ENCODE assay signal across 8 mouse cellular contexts in genomic region chr2:156420327-156420693, GRCm38 (mm10). TPM values are rescaled to one million over a fixed set of nuclear protein-coding genes. Genes with fewer than 3 reads are reported as not detected.
DNase-seq lines count a peak whose midpoint lies in the region; ATAC-seq and TF ChIP-seq lines count a peak whose summit lies in the region.

No protein-coding gene starts in this region.

- H3K4me2 ChIP-seq in lung, embryonic 14.5 days = peak overlapping the region; percentile 97
- H3K4me2 ChIP-seq in intestine, embryonic 14.5 days (ENCODE audit: low read length) = peak overlapping the region; percentile 98
- peak overlapping the region; percentile 69 for H3K4me2 ChIP-seq in myocyte (ENCODE audit: low read depth)

- no peak for DNase-seq in lung, embryonic 14.5 days
- no peak for DNase-seq in lung, postnatal 10 days
- DNase-seq in forebrain, embryonic 10.5 days (ENCODE audit: extremely low spot score, low spot score) = no peak
- peak; percentile 68 for DNase-seq in intestine, embryonic 14.5 days (ENCODE audit: low spot score)
- no peak for DNase-seq in layer of hippocampus, postnatal 36 days
- DNase-seq in retina, embryonic 14.5 days (ENCODE audit: low spot score) = no peak

- H3K4me3 ChIP-seq in lung, embryonic 14.5 days (ENCODE audit: low read depth, low read length) = peak overlapping the region; percentile 58
- H3K4me3 ChIP-seq in forebrain, embryonic 10.5 days = peak overlapping the region; percentile 75
- peak overlapping the region; percentile 61 for H3K4me3 ChIP-seq in intestine, embryonic 14.5 days (ENCODE audit: low read depth, low read length)
- peak overlapping the region; percentile 34 for H3K4me3 ChIP-seq in myocyte

- no peak overlapping the region for H3K27ac ChIP-seq in lung, embryonic 14.5 days (ENCODE audit: low read depth)
- H3K27ac ChIP-seq in forebrain, embryonic 10.5 days = peak overlapping the region; percentile 84
- no peak overlapping the region for H3K27ac ChIP-seq in intestine, embryonic 14.5 days (ENCODE audit: low read depth)

- H3K9ac ChIP-seq in lung, embryonic 14.5 days = peak overlapping the region; percentile 63
- peak overlapping the region; percentile 58 for H3K9ac ChIP-seq in intestine, embryonic 14.5 days (ENCODE audit: low read length)

- no peaks in the 10 kb centered on the region for H3K36me3 ChIP-seq in lung, embryonic 14.5 days (ENCODE audit: insufficient read depth)
- no peaks in the 10 kb centered on the region for H3K36me3 ChIP-seq in forebrain, embryonic 10.5 days (replicated peaks)
- H3K36me3 ChIP-seq in intestine, embryonic 14.5 days (ENCODE audit: control insufficient read depth, insufficient read depth, low read length) = no peaks in the 10 kb centered on the region
- H3K36me3 ChIP-seq in myocyte (ENCODE audit: control insufficient read depth, insufficient read depth) = no peaks in the 10 kb centered on the region

- H3K4me1 ChIP-seq in lung, embryonic 14.5 days (ENCODE audit: insufficient read depth) = peaks cover 3% of the 10 kb centered on the region
- peaks cover 26% of the 10 kb centered on the region for H3K4me1 ChIP-seq in forebrain, embryonic 10.5 days
- peaks cover 14% of the 10 kb centered on the region; the same call in 1 of the 2 replicates for H3K4me1 ChIP-seq in intestine, embryonic 14.5 days (replicated peaks; ENCODE audit: control insufficient read depth, insufficient read depth, low read length)

- no peaks in the 10 kb centered on the region for H3K9me3 ChIP-seq in lung, embryonic 14.5 days (ENCODE audit: low read depth, low read length)
- no peaks in the 10 kb centered on the region for H3K9me3 ChIP-seq in forebrain, embryonic 10.5 days
- H3K9me3 ChIP-seq in intestine, embryonic 14.5 days (ENCODE audit: control insufficient read depth, low read length) = no peaks in the 10 kb centered on the region

- TF ChIP-seq CTCF in lung, embryonic 14.5 days (IDR thresholded peaks at IDR 0.05; ENCODE audit: low read depth) = no peak

- no peaks in the 10 kb centered on the region for H3K79me2 ChIP-seq in myocyte (ENCODE audit: control insufficient read depth, insufficient read depth)

- WGBS in lung, embryonic 14.5 days = 13% methylated on average over 14 of the region's 14 CpGs
- 8% methylated on average over 14 of the region's 14 CpGs for WGBS in forebrain, embryonic 10.5 days
- 14% methylated on average over 14 of the region's 14 CpGs for WGBS in intestine, embryonic 14.5 days

- TF ChIP-seq POLR2A in myocyte (IDR thresholded peaks at IDR 0.05; ENCODE audit: insufficient read length, low read depth) = no peak

- peak; percentile 48 for ATAC-seq in lung, embryonic 14.5 days (ENCODE audit: insufficient read depth)
- peak; percentile 21; the same call in 1 of the 2 replicates for ATAC-seq in intestine, embryonic 14.5 days (replicated peaks; ENCODE audit: low FRiP score, low TSS enrichment, low read depth)
- no peak for ATAC-seq in megakaryocyte progenitor cell, adult 5-6 weeks (replicated peaks; ENCODE audit: poor library complexity)

- H3ac ChIP-seq in myocyte (ENCODE audit: control insufficient read depth, insufficient read length) = peak overlapping the region; percentile 25

- H3K27me3 ChIP-seq in lung, embryonic 14.5 days (ENCODE audit: insufficient read depth, low read length) = peaks cover 40% of the 10 kb centered on the region
- H3K27me3 ChIP-seq in forebrain, embryonic 10.5 days (ENCODE audit: poor library complexity, severe bottlenecking) = peaks cover 79% of the 10 kb centered on the region
- H3K27me3 ChIP-seq in intestine, embryonic 14.5 days (replicated peaks; ENCODE audit: control insufficient read depth, insufficient read depth, low read length) = peaks cover 24% of the 10 kb centered on the region
- no peaks in the 10 kb centered on the region for H3K27me3 ChIP-seq in myocyte (ENCODE audit: control insufficient read depth, insufficient read depth, insufficient read length)

TF ChIP-seq in myocyte, 11 proteins besides CTCF, POLR2A, EP300 and RAD21:
- no peak for TF ChIP-seq MYOG (IDR thresholded peaks at IDR 0.05; ENCODE audit: control insufficient read depth in 1 of 3, insufficient read depth in 1 of 3, insufficient read length in 2 of 3, low read depth in 2 of 3)
- no peak for TF ChIP-seq REST (IDR thresholded peaks at IDR 0.05; ENCODE audit: insufficient read depth, insufficient read length)
- no peak for TF ChIP-seq POLR2AphosphoS2 (IDR thresholded peaks at IDR 0.05; ENCODE audit: insufficient read length, low read depth)

RNA-seq across cellular contexts. Expression of gene Epb41l1, which starts 0.4 kb away (rescaled TPM):
- polyA plus RNA-seq in lung, embryonic 14.5 days (2014; fragmentation: Nextera tagmentation; extraction: Ambion mirVana) = 2.1 and 3.2 TPM in 2 replicates
- polyA plus RNA-seq in forebrain, embryonic 10.5 days (2016; fragmentation: Nextera tagmentation; extraction: Ambion mirVana) = 0.93 and 1.1 TPM in 2 replicates
- polyA plus RNA-seq in intestine, embryonic 14.5 days (2014; fragmentation: Nextera tagmentation; extraction: Ambion mirVana) = 4.2 and 4.4 TPM in 2 replicates
- polyA plus RNA-seq in myocyte (2012; fragmentation: generic; extraction: Trizol) = 16.9 TPM
- total RNA-seq in layer of hippocampus, postnatal 36 days (2021) = 100 to 1,000 TPM; 317 to 355 TPM
- 0.05 and 0.39 TPM in 2 replicates for total RNA-seq in megakaryocyte progenitor cell, adult 5-6 weeks (2015)
- 0.24 and 2.6 TPM in 2 replicates for total RNA-seq in megakaryocyte progenitor cell, adult 5-6 weeks (2017)
